Mouse (Mus musculus) liver, embryonic 16.5 days (tissue): ENCODE results near the gene Krr1. TPM values are rescaled to one million over a fixed set of nuclear protein-coding genes. Genes with fewer than 3 reads are reported as not detected.

Source experiments
- ATAC-seq: fragments of 200-750 bp; cut with Nextera tagmentation; 2 replicates; pipeline ENCODE4 v1.8.0; 2017; ENCODE audit warnings: low read depth, mild to moderate bottlenecking, moderate number of reproducible peaks, moderate library complexity
- H3K27ac ChIP-seq: fragments of 300-500 bp; sonication (generic); 2 replicates; pipeline ENCODE4 v1.5.1; 2014; ENCODE audit warnings: mild to moderate bottlenecking, low read length
- H3K27me3 ChIP-seq: fragments of 300-500 bp; sonication (generic); 2 replicates; pipeline ENCODE4 v1.6.1; 2014; ENCODE audit warnings: low read depth, low read length, mixed read lengths; ENCODE audit not compliant: control insufficient read depth, insufficient read depth
- H3K36me3 ChIP-seq: fragments of 300-500 bp; sonication (generic); 2 replicates; pipeline ENCODE4 v1.6.1; 2014; ENCODE audit warnings: mild to moderate bottlenecking; ENCODE audit not compliant: control insufficient read depth, insufficient read depth
- H3K4me1 ChIP-seq: fragments of 300-500 bp; sonication (generic); 2 replicates; pipeline ENCODE4 v1.6.1; 2014; ENCODE audit warnings: low read depth, low read length, mixed read lengths; ENCODE audit not compliant: control insufficient read depth
- H3K4me2 ChIP-seq: fragments of 300-500 bp; sonication (generic); 2 replicates; pipeline ENCODE4 v1.6.1; 2014; ENCODE audit warnings: low read depth, low read length, mixed read lengths
- H3K4me3 ChIP-seq: fragments of 300-500 bp; sonication (generic); 2 replicates; pipeline ENCODE4 v1.5.1; 2014; ENCODE audit warnings: low read depth, mild to moderate bottlenecking, low read length
- H3K9ac ChIP-seq: fragments of 300-500 bp; sonication (generic); 2 replicates; pipeline ENCODE4 v1.6.1; 2014; ENCODE audit warnings: low read depth, low read length
- H3K9me3 ChIP-seq: fragments of 300-500 bp; sonication (generic); replicated peaks from 2 replicates; pipeline ENCODE4 v1.6.1; 2016; ENCODE audit warnings: low read length; ENCODE audit not compliant: control insufficient read depth
- WGBS: fragments of 180-500 bp; shearing (Covaris S2); extraction: QIAGEN DNeasy Blood & Tissue Kit; methylation state at CpG from one replicate; pipeline ENCODE4 v1.1.7; 2014; ENCODE audit not compliant: insufficient replicate concordance; 5-methylcytosine and 5-hydroxymethylcytosine counted together
- polyA plus RNA-seq: library from polyadenylated mRNA; unstranded; fragments of >200 nt; fragmentation: Nextera tagmentation; extraction: Ambion mirVana; gene quantifications from 2 replicates; pipeline ENCODE4 v1.2.1, GENCODE M21; 2015

Krr1 gene
- polyA plus RNA-seq, 1 experiment from 2014 or later, result 16.1 TPM

DNA sequence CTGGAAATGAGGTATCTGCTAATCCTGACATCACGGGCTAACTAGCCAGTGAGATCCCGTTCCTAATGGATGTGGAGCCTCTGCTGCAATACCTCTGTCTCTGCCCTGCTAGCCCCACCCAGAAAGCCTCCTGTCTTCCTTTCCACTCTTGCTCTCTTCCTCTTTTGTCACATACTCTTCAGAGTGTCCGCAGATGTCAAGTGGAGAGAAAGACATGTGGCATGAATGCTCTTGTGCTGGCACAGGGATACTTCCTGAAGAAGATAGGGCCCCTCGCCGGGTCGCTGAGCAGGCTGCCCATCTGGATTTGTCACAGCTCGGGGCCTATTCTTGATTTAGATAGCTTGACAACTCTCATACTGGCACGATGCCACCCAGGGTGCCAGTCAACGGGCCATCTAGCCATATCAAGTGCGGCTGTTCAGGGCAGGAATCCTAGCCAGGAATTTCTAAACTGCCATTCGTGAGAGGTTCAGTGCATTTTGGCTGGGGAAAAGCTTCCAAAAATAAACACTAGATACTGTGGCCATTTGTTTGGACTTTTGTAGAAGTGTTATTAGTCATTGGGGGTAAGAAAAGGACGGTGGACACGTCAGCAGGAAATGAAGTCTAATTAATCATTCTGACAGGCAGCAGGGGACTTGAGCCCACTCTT, 35.8 kb upstream of the Krr1 start:
- no peak overlapping the region for H3K9ac ChIP-seq
- 19% methylated on average over 13 of the region's 13 CpGs for WGBS
- H3K27ac ChIP-seq, result no peak overlapping the region

DNA sequence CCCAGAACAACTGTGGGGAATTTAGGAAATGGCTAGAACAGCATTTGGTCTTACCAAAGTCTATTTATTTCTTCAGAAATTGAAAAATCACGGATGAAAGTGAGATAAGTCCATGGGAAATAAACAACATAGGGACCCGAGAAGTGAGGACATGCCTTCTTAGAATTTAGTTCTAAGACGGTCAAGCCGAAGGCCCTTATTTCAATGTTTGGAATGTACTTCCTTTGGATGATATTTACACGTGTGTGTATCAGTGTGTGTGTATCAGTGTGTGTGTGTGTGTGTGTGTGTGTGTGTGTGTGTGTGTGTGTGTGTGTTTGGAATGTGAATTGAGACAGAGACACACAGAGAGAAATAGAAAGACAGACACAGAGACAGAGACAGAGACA, 35.3 kb upstream of the Krr1 start:
- no peaks in the 10 kb centered on the region for H3K9me3 ChIP-seq
- H3K4me3 ChIP-seq, result no peak overlapping the region
- ATAC-seq, result no peak
- no peaks in the 10 kb centered on the region for H3K36me3 ChIP-seq
- no peaks in the 10 kb centered on the region for H3K27me3 ChIP-seq
- no peak overlapping the region for H3K9ac ChIP-seq
- H3K4me1 ChIP-seq, result no peaks in the 10 kb centered on the region
- H3K4me2 ChIP-seq, result no peak overlapping the region
- no peak overlapping the region for H3K27ac ChIP-seq
- 54% methylated on average over 5 of the region's 5 CpGs for WGBS

More for the DNA sequence above, 35.8 kb upstream of the Krr1 start:
- no peaks in the 10 kb centered on the region for H3K36me3 ChIP-seq
- H3K27me3 ChIP-seq, result no peaks in the 10 kb centered on the region
- no peak overlapping the region for H3K4me3 ChIP-seq
- no peaks in the 10 kb centered on the region for H3K9me3 ChIP-seq
- H3K4me2 ChIP-seq, result no peak overlapping the region
- H3K4me1 ChIP-seq, result no peaks in the 10 kb centered on the region
- no peak for ATAC-seq

DNA sequence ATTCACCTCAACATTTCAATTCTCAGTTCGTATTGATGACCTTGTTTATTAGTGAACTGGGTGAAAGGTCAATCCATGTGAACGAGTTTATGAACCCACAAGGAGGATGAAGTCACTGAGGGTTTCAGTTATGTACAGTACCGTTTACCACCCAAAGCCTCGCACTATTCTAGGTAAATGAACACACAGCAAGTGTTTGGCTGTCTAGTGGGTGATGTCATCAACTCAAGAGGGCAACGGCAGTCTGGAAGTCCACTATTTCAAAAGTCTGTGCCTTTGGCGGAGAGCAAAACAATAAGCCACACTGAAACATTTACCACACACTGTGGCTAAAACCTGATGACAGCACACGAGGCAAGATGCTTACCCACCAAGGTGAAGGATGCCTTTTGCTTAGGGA, 29.4 kb upstream of the Krr1 start:
- Histone ChIP-seq H3K9ac (no peak overlapping the region), H3K27ac (no peak overlapping the region), H3K4me2 (no peak overlapping the region), H3K9me3 (no peaks in the 10 kb centered on the region), H3K4me1 (no peaks in the 10 kb centered on the region), H3K27me3 (no peaks in the 10 kb centered on the region), H3K4me3 (no peak overlapping the region), H3K36me3 (no peaks in the 10 kb centered on the region)
- WGBS, result 55% methylated on average over 7 of the region's 7 CpGs
- ATAC-seq, result no peak

DNA sequence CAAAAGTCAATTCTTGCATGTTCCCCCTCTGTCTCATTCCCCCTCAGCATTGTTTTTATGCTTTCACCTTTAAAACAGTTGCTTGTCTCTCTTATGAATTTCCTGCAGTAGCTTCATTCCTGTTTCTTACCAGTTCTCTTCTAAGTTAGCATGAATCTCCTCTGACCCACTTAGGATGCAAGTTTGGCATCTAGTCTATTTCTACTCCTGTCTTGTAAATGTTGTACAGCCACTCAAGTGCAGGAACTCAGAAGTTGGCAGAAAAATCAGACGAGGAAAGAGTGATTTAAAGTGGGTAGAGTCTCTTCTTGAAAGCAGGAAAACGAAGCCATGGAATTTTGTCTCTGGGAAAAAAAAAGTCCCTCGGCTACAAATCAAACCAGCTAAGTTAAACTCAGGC, 26.9 kb upstream of the Krr1 start:
- H3K27ac ChIP-seq, result no peak overlapping the region
- H3K9ac ChIP-seq, result no peak overlapping the region
- 36% methylated on average over 3 of the region's 3 CpGs for WGBS
- no peaks in the 10 kb centered on the region for H3K9me3 ChIP-seq
- no peaks in the 10 kb centered on the region for H3K27me3 ChIP-seq
- H3K36me3 ChIP-seq, result no peaks in the 10 kb centered on the region
- H3K4me3 ChIP-seq, result no peak overlapping the region
- no peak for ATAC-seq
- H3K4me1 ChIP-seq, result no peaks in the 10 kb centered on the region
- no peak overlapping the region for H3K4me2 ChIP-seq

DNA sequence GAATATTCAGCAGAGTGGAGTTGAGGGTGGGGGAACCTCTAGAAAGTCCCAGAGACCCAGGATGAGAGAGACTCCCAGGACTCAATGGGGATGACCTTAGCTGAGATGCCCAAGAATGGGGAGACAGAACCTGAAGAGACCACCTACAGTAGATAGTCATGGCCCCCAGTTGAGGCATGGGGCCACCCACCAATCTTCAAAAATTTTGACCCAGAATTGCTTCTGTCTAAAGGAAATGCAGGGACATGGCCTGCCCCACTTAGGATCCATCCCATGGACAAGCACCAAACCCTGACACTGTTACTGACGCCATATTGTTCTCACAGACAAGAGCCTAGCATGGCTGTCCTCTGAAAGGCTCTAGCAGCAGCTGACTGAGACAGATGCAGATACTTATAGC, 24.4 kb upstream of the Krr1 start:
- no peaks in the 10 kb centered on the region for H3K9me3 ChIP-seq
- H3K36me3 ChIP-seq, result no peaks in the 10 kb centered on the region
- no peaks in the 10 kb centered on the region for H3K4me1 ChIP-seq
- H3K4me2 ChIP-seq, result no peak overlapping the region
- H3K4me3 ChIP-seq, result no peak overlapping the region
- H3K27me3 ChIP-seq, result no peaks in the 10 kb centered on the region
- no peak overlapping the region for H3K9ac ChIP-seq
- WGBS, result 64% methylated on average over 1 of the region's 1 CpGs
- no peak overlapping the region for H3K27ac ChIP-seq
- no peak for ATAC-seq

DNA sequence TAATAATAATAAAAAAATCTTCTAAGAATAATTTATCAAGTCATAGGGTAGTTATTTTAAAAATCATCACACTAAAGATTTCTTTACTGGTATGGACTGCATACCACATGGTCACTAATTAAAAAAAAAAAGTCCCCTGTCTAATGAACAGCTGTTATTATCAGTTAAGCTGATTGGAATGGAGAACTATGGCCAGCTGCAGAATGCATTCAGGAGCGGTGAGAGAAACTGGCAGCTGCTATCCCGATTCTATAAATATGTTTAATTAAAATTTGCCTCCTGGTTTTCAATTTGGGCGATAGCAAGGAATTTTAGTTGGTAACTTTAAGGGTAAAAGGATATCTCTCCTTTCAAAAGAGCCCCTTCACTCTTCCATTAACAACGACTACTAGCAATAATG, 23.5 kb upstream of the Krr1 start:
- no peaks in the 10 kb centered on the region for H3K27me3 ChIP-seq
- H3K9ac ChIP-seq, result no peak overlapping the region
- no peak overlapping the region for H3K4me3 ChIP-seq
- H3K27ac ChIP-seq, result no peak overlapping the region
- H3K9me3 ChIP-seq, result no peaks in the 10 kb centered on the region
- WGBS, result 52% methylated on average over 4 of the region's 4 CpGs
- no peaks in the 10 kb centered on the region for H3K4me1 ChIP-seq
- no peak overlapping the region for H3K4me2 ChIP-seq
- no peak for ATAC-seq
- no peaks in the 10 kb centered on the region for H3K36me3 ChIP-seq

DNA sequence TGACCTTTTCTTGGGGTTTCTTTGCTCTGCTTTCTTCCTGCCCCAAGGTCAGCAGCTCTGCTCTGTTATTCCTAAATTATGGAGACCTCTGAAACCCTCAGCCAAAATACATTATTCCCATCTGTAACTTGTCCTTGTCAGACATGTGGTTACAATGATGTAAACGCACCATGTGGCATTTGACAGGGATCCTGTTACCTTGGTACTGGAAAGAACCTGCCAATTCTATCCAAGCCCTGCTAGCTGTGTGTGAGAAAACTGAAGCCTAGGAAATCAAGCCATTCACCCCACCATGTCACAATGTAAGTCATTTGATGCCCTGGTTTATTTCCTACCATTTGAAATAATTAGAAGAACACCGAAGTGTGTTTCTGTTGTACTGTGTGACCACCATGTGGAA, 16.6 kb upstream of the Krr1 start:
- H3K27ac ChIP-seq, result no peak overlapping the region
- no peaks in the 10 kb centered on the region for H3K4me1 ChIP-seq
- no peaks in the 10 kb centered on the region for H3K27me3 ChIP-seq
- H3K4me3 ChIP-seq, result no peak overlapping the region
- H3K9ac ChIP-seq, result no peak overlapping the region
- 77% methylated on average over 2 of the region's 2 CpGs for WGBS
- ATAC-seq, result no peak
- no peak overlapping the region for H3K4me2 ChIP-seq
- no peaks in the 10 kb centered on the region for H3K36me3 ChIP-seq
- no peaks in the 10 kb centered on the region for H3K9me3 ChIP-seq

DNA sequence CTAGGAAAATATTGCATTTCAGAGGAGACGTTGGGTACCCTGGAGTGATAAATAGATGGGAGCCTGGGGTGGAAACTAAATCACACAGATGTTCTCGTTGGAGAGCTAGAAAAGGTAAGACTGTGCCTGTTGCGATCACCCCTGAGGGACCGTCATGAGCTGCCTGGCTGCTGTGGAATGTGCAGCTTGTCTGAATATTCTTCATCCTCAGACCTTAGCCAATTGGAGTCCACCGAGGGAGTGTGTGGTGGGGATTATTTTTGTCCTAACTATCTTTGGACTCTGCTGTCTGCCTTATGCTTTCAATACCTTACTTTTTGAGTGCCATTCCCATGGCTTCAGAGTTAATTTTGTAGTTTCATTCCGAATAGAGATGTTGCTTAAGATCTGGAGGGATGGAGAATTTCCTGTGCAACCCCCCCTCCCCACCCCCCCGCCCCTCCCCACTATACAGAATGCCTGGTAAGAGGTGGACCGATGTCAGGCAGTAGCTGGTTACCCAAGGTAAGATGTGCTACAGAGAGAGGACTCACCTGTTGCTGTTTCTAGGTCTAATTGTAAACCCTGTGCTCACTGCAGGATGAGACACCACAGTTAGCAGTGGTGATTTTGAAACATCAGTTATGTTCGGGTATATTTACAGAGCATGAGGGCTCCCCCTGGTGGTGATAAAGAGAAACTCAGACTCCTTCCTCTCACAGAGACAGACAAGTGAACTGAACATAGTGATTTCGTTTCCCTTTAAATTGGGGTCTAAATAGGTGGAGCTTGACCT, 15.0 kb upstream of the Krr1 start:
- Histone ChIP-seq H3K27ac (no peak overlapping the region), H3K27me3 (no peaks in the 10 kb centered on the region), H3K9ac (no peak overlapping the region), H3K36me3 (no peaks in the 10 kb centered on the region), H3K4me2 (no peak overlapping the region), H3K4me3 (no peak overlapping the region), H3K4me1 (no peaks in the 10 kb centered on the region), H3K9me3 (no peaks in the 10 kb centered on the region)
- WGBS, result 53% methylated on average over 10 of the region's 10 CpGs
- peak; percentile 50 for ATAC-seq

DNA sequence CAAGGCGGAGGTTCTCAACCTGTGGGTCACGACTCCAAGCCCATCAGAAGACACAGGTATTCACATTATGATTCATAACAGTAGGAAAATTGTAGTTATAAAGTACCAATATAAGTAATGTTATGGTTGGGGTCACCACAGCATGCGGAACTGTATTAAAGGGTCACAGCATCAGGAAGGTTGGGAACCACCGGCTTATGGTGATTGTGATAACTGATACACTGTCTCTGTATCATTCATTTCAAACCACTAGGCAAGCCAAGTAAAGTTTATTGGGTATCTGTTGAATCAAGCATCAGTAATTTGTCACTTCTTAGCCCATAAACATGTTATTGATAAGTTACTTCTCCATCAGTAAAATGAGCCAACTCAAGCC, 14.4 kb upstream of the Krr1 start:
- H3K9ac ChIP-seq, result no peak overlapping the region
- ATAC-seq, result no peak
- H3K9me3 ChIP-seq, result no peaks in the 10 kb centered on the region
- H3K27me3 ChIP-seq, result no peaks in the 10 kb centered on the region
- WGBS, result 20% methylated on average over 4 of the region's 4 CpGs
- H3K4me1 ChIP-seq, result no peaks in the 10 kb centered on the region
- H3K4me2 ChIP-seq, result no peak overlapping the region
- no peak overlapping the region for H3K4me3 ChIP-seq
- H3K27ac ChIP-seq, result no peak overlapping the region
- H3K36me3 ChIP-seq, result no peaks in the 10 kb centered on the region
